Mouse (Mus musculus): ENCODE data around the gene Pnn.

Pnn gene

DNA sequence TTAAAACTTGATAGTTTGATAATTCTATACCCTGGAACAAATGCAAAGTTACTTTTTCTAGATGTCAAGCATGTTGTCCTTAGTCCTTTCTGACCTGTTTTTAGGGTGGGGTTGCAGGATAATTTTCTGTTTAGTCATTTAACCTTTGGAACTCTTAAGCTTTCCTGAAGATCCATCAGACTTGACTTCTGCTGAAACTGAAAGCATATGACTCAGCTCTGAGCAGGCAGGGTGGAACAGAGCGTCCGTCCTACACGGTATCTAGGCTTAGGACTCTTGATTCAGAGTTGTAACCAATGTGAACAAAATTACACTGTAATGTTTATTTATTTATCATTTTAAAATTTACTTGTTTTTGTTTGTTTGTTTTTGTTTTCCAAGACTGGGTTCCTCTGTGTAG lies 11.2 kb downstream of the Pnn start:
- no peak for DNase-seq

DNA sequence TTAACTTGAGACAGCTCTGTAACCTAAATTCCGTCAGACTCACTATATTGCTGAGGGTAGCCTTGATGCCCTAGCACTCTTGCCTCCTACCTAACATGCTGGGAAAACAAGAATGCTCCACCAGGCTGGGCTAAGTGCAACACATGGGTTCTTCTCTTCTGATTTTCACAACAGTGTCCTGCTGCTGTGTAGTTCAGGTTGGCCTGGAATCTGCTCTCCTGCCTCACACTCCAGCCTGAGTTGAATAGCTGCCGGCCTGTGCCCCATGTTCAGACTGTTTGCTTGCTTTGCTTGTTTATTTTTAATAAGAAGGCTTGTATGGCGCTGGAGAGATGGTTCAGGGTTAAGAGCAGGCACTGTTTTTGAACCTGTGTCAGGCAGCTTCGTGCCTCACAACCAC lies 13.8 kb downstream of the Pnn start:
- no peak for DNase-seq

DNA sequence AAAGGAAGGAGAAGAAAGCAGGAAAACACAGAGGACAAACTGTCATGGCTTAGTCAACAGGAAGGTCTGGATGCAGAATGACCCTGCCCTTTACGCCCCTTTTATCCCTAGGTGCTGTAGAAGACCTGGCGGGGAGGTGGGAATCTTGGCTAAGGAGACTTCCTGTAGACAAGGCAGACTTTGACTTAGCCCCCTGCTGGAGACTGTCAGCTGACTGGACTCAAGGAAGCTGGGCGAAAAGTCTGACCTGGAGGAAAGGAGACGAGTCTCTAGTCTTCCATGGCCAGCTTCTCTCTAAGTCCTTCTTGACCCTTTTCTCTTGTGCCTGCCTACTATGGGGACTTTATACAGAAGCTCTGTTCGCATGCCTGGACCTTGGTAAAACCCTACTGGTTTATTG lies 17.8 kb downstream of the Pnn start:
- no peak for DNase-seq

DNA sequence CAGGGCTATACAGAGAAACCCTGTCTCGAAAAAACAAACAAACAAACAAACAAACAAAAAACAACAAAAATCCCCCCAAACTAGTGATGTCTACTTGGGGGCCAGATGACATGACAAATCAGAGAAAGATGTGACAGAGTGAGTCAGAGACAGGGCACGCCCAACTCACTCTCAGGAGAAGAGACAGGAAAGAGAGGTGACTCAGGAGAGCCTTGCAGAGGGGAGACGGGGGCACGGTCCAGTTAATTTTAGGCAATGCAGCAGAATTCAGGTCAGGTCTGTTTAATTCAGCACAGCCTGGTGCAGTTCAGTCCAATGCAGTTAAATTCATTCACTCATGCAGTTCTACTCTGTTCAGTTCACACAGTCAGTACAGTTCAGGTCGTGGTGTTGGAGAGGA lies 19.5 kb downstream of the Pnn start:
- DNase-seq, result no peak

DNA sequence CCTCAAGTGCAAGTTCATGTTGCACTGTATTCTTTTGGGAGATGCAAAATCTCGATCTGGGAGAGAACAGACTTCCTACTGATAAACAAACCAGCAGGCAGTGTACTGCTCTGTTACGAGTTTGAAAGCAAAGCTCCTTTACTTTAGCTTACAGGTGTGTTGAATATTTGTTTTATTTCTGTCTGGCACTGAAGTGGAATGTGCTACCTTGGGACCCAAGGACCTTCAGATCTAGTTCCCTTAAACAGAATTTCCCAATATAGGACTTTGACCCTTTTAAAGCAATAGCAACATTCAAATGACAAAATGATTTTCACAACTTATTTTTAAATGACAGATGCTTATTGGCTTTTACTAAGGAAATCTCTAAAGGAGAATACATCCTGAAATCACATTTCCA lies 26.9 kb downstream of the Pnn start:
- DNase-seq, result no peak

DNA sequence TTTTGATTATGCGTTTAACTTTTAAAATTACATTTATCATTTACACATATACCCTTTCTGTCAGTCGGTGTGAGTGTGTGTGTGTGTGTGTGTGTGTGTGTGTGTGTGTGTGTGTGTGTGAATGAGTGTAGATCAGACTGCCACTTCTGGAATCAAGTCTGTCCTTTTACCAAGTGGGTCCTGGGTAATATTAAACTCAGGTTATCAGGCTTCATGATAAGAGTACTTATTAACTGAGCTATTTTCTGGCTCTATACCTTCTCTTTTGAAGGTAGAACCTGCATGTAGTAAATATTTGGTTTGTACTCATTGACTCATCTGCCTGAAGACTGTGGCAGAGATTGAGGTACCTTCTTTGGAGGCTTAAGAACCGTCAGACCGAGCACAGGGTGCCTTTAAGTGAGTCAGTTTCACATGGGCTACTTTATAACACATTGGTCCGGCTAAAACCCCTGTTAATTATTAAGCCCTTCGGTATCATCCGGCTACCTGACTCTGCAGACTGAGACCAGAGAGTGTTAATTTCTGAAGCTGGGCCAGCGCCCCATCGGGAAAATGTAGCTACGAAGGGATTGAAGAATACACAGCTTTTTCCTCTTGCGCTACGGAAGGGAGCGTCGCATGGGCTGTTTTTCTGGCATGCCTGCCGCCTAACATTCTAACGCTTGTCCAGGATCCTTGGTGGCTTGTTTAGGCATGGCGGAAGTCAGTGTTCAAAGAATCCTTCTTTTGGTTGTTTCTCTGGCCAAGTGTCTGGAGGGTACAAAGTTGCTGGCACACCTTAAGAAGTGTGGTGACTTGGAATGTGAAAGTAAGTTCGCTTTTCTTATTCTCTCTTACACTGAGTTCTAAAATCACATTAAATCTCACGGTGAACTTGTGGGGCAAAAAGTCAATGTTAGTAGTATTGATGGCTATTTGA lies 28.7 kb downstream of the Pnn start, which contains the start of gene Mia2:
Gene Mia2, plus strand, starts transcription at position 696 of the 922 bp plus-strand sequence.
- DNase-seq, result no peak

DNA sequence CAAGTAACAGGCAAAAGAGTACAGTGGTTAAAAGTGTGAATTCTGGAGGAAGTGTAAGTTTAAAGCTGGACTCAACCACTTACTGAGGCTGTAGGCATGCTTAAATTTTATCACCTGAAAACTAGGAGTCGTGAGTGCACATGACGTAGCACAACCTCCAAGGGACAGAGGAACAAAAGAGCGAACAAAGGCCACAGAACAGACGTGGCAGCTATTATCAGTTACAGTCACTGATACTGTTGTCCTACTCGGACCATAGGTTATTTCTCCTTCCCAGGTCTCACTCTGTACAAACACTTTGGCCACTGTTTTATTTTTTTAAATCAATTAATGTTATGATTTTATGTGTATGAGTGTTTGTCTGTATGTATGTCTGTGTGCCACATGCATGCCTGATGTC lies 38.1 kb downstream of the Pnn start:
- no peak for DNase-seq

DNA sequence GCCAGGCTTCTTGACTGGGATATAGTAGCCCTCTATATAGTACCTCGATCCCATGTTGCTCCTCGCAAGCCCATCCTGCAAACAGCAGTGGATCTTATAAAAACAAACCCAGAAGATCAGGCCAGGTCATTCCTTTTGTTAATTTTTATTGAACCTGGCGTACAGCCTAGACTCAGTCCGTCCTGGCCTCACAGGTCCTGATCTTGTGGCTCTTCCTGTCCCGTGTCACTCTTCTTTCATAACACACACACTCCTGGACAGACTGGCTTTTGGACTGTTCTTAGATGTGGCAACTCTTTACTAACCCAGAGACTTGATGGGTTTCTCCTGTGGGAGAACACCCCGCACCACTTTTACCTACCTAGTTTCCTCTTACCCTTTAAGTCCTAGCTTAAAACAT lies 39.2 kb downstream of the Pnn start:
- DNase-seq, result no peak

DNA sequence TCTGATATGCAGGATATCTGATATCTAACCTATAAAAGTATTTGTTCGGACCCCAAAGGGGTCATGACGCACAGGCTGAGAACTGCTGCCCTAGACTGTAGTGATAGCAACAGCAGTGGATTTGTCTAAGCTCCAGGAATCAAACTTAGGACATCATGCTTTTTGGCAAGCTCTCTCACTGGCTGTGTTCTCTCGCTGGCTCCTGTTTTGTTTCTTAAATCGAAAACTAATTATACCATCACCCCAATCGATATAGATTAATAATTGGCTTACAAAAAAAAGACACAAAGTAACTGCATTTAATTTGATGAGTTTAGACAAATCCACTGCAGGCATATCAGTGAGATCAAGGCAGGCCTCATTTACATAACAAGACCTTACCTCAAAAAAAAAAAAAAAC lies 39.8 kb downstream of the Pnn start:
- DNase-seq, result no peak

DNA sequence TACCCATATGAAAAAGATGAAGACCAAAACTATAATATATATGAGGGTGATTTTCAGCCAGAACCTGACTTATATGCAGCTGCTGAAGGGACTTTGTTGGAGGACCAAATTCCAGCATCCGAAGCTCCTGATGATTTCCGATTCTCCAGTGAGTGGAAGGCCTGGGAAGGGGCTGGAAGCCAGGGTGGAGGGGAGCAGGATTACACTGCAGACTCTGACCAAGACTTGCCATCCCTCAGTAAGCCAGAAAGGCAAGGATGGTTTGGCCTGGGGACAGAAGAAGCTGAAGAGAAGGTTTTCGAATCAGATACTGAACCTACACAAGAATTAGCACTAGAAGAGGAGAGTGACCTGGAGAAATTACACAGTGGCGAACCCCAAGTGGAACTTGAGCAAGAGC lies 41.2 kb downstream of the Pnn start:
- DNase-seq, result no peak

DNA sequence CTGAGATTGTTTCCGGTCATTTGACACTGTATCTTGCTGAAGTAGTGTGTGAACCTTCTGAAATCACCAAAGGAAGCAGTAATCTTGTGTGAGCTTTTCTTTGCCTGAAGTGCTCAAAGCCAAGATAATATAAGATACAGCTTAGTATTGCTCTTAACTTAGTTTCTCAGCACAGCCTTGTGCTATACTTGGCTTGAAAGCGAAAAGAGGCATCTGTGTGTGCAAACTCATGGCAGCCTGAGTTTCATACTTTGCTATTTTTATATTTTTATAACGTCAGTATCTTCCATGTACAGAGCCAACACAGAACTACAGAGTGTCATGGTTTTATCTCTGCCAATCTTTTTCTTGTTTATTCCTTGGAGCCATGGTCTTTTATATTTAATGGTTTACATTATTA lies 50.5 kb downstream of the Pnn start:
- no peak for DNase-seq
